Mouse (Mus musculus): Measurements from ENCODE around the gene Tmem132d. TPM values are rescaled to one million over a fixed set of nuclear protein-coding genes. Genes with fewer than 3 reads are reported as not detected.

The Tmem132d gene
- polyA plus RNA-seq, 1 experiment from 2014 or later: not detected

DNA sequence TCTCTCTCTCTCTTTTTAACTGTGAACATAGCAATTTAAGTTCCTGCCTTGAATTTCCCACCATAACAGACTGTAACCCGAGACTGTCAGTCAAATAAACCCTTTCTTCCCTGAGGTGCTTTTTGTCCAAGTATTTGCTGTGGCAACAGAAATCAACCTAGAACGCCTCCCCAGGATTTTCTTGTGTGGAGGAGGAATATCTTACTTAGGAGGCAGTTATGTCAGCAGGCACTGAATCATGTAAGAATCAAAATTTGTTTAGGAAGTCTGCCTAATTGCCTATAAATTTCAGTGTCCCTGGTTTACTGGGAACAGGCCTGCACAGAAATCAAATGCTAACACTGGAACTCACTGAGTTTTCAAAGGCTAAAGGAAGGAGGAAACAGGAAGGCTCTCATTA is 522.5 kb downstream of the Tmem132d start:
- Histone ChIP-seq H3K4me3 (ENCODE audit: low read depth, low read length) (no peak overlapping the region), H3K36me3 (ENCODE audit: control insufficient read depth, insufficient read depth) (no peaks in the 10 kb centered on the region), H3K4me2 (ENCODE audit: low read depth, low read length) (no peak overlapping the region), H3K27me3 (ENCODE audit: control insufficient read depth, insufficient read depth, low read depth, low read length) (no peaks in the 10 kb centered on the region), H3K9ac (ENCODE audit: low read depth, low read length) (no peak overlapping the region), H3K4me1 (ENCODE audit: control insufficient read depth, low read depth, low read length) (no peaks in the 10 kb centered on the region), H3K27ac (ENCODE audit: low read length) (no peak overlapping the region), H3K9me3 (replicated peaks; ENCODE audit: control insufficient read depth, low read length) (no peaks in the 10 kb centered on the region; the same call in 1 of the 2 replicates)
- 35% methylated on average over 2 of the region's 2 CpGs for WGBS (ENCODE audit: insufficient replicate concordance)
- ATAC-seq (ENCODE audit: low read depth): no peak

DNA sequence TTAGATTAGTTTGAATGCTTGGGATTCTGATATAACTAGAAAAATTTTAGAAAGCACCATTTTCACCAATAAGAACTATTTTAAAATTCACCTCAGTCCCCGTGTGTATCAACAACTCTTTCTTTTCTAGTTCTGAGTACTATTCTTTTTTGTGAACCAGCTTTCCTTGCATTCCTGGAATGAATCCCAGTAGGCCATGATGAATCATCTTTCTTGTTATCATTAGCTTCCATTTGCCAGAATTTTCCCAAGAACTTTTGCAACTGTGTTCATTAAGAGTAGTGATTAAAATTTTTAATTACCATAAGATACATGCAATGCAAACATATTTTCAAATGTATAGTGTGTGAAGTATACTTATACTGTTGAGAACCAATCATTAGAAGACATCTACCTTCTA is 537.7 kb downstream of the Tmem132d start:
- Histone ChIP-seq H3K4me2 (ENCODE audit: low read depth, low read length) (no peak overlapping the region), H3K27me3 (ENCODE audit: control insufficient read depth, insufficient read depth, low read depth, low read length) (no peaks in the 10 kb centered on the region), H3K9me3 (replicated peaks; ENCODE audit: control insufficient read depth, low read length) (no peaks in the 10 kb centered on the region), H3K4me3 (ENCODE audit: low read depth, low read length) (no peak overlapping the region), H3K9ac (ENCODE audit: low read depth, low read length) (no peak overlapping the region), H3K4me1 (ENCODE audit: control insufficient read depth, low read depth, low read length) (no peaks in the 10 kb centered on the region), H3K36me3 (ENCODE audit: control insufficient read depth, insufficient read depth) (no peaks in the 10 kb centered on the region), H3K27ac (ENCODE audit: low read length) (no peak overlapping the region)
- no peak for ATAC-seq (ENCODE audit: low read depth)
- 55% methylated on average over 1 of the region's 1 CpGs for WGBS (ENCODE audit: insufficient replicate concordance)

DNA sequence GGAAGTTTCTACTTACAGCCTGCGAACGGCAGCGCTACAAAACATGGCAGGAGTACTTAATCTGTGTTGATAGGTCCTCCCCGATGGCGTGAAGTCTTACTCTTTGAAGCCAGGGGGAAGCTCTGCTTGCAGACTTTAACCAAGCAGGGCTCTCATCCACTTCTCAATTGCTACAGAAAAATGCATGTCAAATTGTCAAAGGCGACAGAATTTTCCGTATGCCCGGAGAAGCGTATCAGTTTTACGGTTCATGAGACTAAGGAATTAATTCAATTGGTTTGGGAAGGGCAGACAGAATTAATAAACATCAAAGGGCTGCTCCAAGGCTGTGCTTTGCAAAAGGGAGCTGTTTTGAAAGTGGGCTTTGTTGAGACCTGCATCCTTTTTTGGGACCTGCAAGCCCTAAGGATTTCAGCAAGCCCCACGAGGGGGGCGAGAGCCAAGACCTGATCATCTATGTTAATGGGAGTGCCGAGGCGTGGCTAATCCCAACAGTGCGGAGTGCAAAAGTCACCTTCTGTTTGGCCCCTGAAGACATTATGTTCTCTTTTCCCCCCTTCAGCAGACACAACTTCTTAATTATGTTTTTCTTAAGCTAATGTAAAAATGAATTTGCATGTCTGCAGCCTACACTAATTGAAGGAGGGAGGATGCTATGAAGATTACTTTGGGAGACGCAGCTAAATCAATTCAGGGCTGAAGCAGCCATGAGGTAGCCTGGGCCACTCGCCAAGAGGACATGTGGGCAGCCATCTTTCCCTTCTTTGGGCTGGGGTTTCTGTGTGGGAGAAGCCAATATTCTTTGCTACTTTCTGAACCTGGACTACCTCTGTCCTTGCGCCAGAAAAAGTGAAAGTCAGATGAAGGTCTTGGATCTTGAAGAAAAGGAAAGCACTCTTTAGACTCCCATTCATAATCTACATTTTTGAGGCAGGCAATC is 547.0 kb downstream of the Tmem132d start:
- Histone ChIP-seq H3K4me1 (ENCODE audit: control insufficient read depth, low read depth, low read length) (no peaks in the 10 kb centered on the region), H3K9me3 (replicated peaks; ENCODE audit: control insufficient read depth, low read length) (no peaks in the 10 kb centered on the region), H3K27me3 (ENCODE audit: control insufficient read depth, insufficient read depth, low read depth, low read length) (no peaks in the 10 kb centered on the region), H3K36me3 (ENCODE audit: control insufficient read depth, insufficient read depth) (no peaks in the 10 kb centered on the region), H3K9ac (ENCODE audit: low read depth, low read length) (no peak overlapping the region), H3K4me3 (ENCODE audit: low read depth, low read length) (no peak overlapping the region), H3K27ac (ENCODE audit: low read length) (no peak overlapping the region), H3K4me2 (ENCODE audit: low read depth, low read length) (no peak overlapping the region)
- ATAC-seq (ENCODE audit: low read depth): no peak
- 81% methylated on average over 18 of the region's 18 CpGs for WGBS (ENCODE audit: insufficient replicate concordance)

DNA sequence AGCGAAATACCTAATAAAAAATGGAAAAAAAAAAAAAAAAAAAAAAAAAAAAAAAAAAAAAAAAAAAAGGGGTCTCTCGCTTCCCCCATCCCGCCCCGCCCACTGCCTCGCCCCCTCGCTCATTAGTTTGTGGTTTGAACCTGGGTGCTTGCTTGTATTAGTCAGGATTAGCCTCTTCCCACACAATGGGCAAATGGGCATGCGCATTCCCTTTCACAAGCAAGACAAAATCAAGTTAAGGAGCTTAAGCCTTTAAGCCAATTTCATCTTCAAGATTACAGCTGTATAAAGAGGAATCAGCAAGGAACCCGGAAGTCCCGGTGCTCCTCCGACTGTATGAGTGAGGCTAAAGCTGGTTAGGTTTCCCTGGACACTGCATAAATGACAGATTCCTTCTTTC is 549.9 kb downstream of the Tmem132d start:
- Histone ChIP-seq H3K4me1 (ENCODE audit: control insufficient read depth, low read depth, low read length) (no peaks in the 10 kb centered on the region), H3K4me3 (ENCODE audit: low read depth, low read length) (no peak overlapping the region), H3K9ac (ENCODE audit: low read depth, low read length) (no peak overlapping the region), H3K27me3 (ENCODE audit: control insufficient read depth, insufficient read depth, low read depth, low read length) (no peaks in the 10 kb centered on the region), H3K4me2 (ENCODE audit: low read depth, low read length) (no peak overlapping the region), H3K27ac (ENCODE audit: low read length) (no peak overlapping the region), H3K36me3 (ENCODE audit: control insufficient read depth, insufficient read depth) (no peaks in the 10 kb centered on the region), H3K9me3 (replicated peaks; ENCODE audit: control insufficient read depth, low read length) (no peaks in the 10 kb centered on the region)
- ATAC-seq (ENCODE audit: low read depth): no peak
- WGBS (ENCODE audit: insufficient replicate concordance): 58% methylated on average over 9 of the region's 10 CpGs

DNA sequence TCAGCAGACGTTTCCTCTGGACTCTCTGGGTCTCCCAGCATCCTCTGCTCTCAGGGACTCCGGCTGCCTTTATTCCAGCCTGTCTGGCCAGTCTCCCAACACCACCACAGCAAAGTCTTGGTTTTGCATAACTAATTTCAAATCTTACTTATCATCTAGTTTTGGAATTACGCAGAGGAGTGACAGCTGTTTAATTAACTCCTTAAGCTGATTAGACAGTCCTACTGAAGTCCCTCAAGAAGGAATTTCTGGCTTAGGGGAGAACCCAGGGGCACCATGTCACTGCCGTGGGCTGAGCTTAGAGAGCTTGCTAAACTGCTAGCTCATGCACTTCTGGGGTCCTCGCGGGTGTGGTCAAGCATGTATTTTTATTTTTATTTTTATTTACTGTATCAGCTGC is 558.4 kb downstream of the Tmem132d start:
- Histone ChIP-seq H3K4me1 (ENCODE audit: control insufficient read depth, low read depth, low read length) (no peaks in the 10 kb centered on the region), H3K9ac (ENCODE audit: low read depth, low read length) (no peak overlapping the region), H3K9me3 (replicated peaks; ENCODE audit: control insufficient read depth, low read length) (peaks cover 3% of the 10 kb centered on the region; the same call in 1 of the 2 replicates), H3K27ac (ENCODE audit: low read length) (no peak overlapping the region), H3K4me2 (ENCODE audit: low read depth, low read length) (no peak overlapping the region), H3K4me3 (ENCODE audit: low read depth, low read length) (no peak overlapping the region), H3K27me3 (ENCODE audit: control insufficient read depth, insufficient read depth, low read depth, low read length) (no peaks in the 10 kb centered on the region), H3K36me3 (ENCODE audit: control insufficient read depth, insufficient read depth) (no peaks in the 10 kb centered on the region)
- WGBS (ENCODE audit: insufficient replicate concordance): 58% methylated on average over 6 of the region's 6 CpGs
- ATAC-seq (ENCODE audit: low read depth): no peak

DNA sequence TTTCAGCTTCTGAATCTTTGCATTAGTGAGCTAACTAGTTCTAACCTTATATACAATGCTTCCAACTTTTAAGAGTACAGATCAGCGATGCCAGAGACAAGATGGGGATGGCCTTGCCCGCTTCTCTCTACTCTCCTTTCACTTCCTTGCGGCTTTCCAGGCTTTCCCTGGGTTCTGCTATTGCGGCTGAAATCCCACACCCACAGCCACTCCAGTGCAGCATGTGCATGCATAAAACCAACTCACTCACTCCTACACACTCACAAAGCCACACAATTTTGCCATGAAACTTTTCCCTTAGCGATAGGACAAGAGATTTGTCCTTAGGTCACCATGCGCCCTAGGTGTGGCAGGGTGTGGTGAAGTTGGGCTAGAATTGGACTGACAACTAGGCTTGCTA is 567.7 kb downstream of the Tmem132d start:
- Histone ChIP-seq H3K4me3 (ENCODE audit: low read depth, low read length) (no peak overlapping the region), H3K9ac (ENCODE audit: low read depth, low read length) (no peak overlapping the region), H3K36me3 (ENCODE audit: control insufficient read depth, insufficient read depth) (no peaks in the 10 kb centered on the region), H3K4me2 (ENCODE audit: low read depth, low read length) (no peak overlapping the region), H3K9me3 (replicated peaks; ENCODE audit: control insufficient read depth, low read length) (no peaks in the 10 kb centered on the region; the same call in 1 of the 2 replicates), H3K4me1 (ENCODE audit: control insufficient read depth, low read depth, low read length) (no peaks in the 10 kb centered on the region), H3K27me3 (ENCODE audit: control insufficient read depth, insufficient read depth, low read depth, low read length) (no peaks in the 10 kb centered on the region), H3K27ac (ENCODE audit: low read length) (no peak overlapping the region)
- ATAC-seq (ENCODE audit: low read depth): no peak
- 67% methylated on average over 6 of the region's 6 CpGs for WGBS (ENCODE audit: insufficient replicate concordance)

DNA sequence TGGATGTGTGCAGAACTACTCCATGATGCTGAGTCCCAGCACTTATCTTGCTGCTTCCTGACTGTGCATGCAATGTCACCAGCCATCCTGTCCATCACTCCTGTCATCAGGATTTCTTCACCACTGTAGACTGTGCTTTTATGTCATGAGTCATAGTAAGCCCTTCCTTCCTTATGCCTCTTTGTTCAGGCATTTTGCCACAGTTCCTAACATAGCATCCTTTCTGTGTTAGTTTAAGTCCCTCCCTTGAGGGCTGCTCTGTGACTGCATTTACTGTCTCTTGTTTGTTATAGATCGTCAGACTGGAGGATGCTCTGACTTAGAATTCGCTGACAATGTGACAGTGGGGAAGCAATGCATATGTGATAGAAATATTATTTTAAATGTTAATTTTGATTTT is 573.2 kb downstream of the Tmem132d start:
- H3K9me3 ChIP-seq (replicated peaks; ENCODE audit: control insufficient read depth, low read length): no peaks in the 10 kb centered on the region; the same call in 1 of the 2 replicates
- H3K27ac ChIP-seq (ENCODE audit: low read length): no peak overlapping the region
- WGBS (ENCODE audit: insufficient replicate concordance): 56% methylated on average over 2 of the region's 2 CpGs

DNA sequence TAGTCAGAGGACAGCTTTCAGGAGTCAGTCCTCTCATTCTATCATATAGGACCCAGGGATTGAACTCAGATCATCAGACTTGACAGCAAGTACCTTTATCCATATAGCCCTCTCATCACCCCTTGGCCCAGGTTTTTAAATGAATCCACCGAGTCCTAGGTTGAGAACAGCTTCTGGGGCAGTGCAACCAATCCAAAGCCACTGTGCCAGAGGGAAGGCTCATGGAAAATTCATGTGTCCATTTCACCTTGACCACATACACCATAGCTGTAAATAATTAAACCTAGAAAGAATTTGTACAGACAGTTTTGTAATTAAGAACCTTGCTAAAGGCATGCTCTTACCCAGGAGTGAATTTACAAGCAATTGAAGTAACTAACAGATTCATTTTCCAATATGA is 580.6 kb downstream of the Tmem132d start:
- Histone ChIP-seq H3K9me3 (replicated peaks; ENCODE audit: control insufficient read depth, low read length) (no peaks in the 10 kb centered on the region), H3K4me2 (ENCODE audit: low read depth, low read length) (no peak overlapping the region), H3K27me3 (ENCODE audit: control insufficient read depth, insufficient read depth, low read depth, low read length) (no peaks in the 10 kb centered on the region), H3K9ac (ENCODE audit: low read depth, low read length) (no peak overlapping the region), H3K27ac (ENCODE audit: low read length) (no peak overlapping the region), H3K36me3 (ENCODE audit: control insufficient read depth, insufficient read depth) (no peaks in the 10 kb centered on the region), H3K4me3 (ENCODE audit: low read depth, low read length) (no peak overlapping the region), H3K4me1 (ENCODE audit: control insufficient read depth, low read depth, low read length) (no peaks in the 10 kb centered on the region)
- ATAC-seq (ENCODE audit: low read depth): no peak
- 63% methylated on average over 1 of the region's 1 CpGs for WGBS (ENCODE audit: insufficient replicate concordance)

More for the DNA sequence above, 573.2 kb downstream of the Tmem132d start:
- no peak overlapping the region for H3K4me2 ChIP-seq (ENCODE audit: low read depth, low read length)
- ATAC-seq (ENCODE audit: low read depth): no peak
- H3K27me3 ChIP-seq (ENCODE audit: control insufficient read depth, insufficient read depth, low read depth, low read length): no peaks in the 10 kb centered on the region
- H3K4me1 ChIP-seq (ENCODE audit: control insufficient read depth, low read depth, low read length): no peaks in the 10 kb centered on the region
- no peak overlapping the region for H3K4me3 ChIP-seq (ENCODE audit: low read depth, low read length)
- no peaks in the 10 kb centered on the region for H3K36me3 ChIP-seq (ENCODE audit: control insufficient read depth, insufficient read depth)
- H3K9ac ChIP-seq (ENCODE audit: low read depth, low read length): no peak overlapping the region

DNA sequence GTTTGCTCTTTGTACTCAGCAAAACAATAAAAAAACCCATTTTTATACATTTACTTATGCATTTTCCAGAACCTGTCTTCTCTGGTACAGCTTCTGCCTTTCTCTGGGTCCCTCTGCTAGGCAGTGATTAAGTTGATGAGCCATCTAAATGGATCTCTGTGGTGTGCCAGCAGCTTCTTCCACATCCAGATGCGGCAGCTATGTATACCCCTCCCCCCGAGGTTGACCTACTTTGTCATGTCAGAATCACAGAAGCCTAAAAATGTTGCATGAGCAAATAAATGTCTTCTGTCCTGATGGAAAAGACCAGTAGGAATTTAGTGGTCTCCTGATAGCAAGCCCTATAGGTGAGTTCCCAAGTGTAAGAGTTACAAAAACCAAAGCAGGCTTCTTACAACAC is 601.1 kb downstream of the Tmem132d start:
- Histone ChIP-seq H3K27me3 (ENCODE audit: control insufficient read depth, insufficient read depth, low read depth, low read length) (no peaks in the 10 kb centered on the region), H3K4me1 (ENCODE audit: control insufficient read depth, low read depth, low read length) (no peaks in the 10 kb centered on the region), H3K36me3 (ENCODE audit: control insufficient read depth, insufficient read depth) (no peaks in the 10 kb centered on the region), H3K27ac (ENCODE audit: low read length) (no peak overlapping the region), H3K4me2 (ENCODE audit: low read depth, low read length) (no peak overlapping the region), H3K4me3 (ENCODE audit: low read depth, low read length) (no peak overlapping the region), H3K9ac (ENCODE audit: low read depth, low read length) (no peak overlapping the region), H3K9me3 (replicated peaks; ENCODE audit: control insufficient read depth, low read length) (no peaks in the 10 kb centered on the region)
- 69% methylated on average over 2 of the region's 2 CpGs for WGBS (ENCODE audit: insufficient replicate concordance)
- ATAC-seq (ENCODE audit: low read depth): no peak

Measured in liver, embryonic 16.5 days (tissue).